Mouse (Mus musculus) midbrain, postnatal 0 days (tissue): ENCODE results near the gene Gatad1. TPM values are rescaled to one million over a fixed set of nuclear protein-coding genes. Genes with fewer than 3 reads are reported as not detected.

ENCODE experiments used
- ATAC-seq: fragments of 200-750 bp; cut with Nextera tagmentation; 2 replicates; pipeline ENCODE4 v1.8.0; 2017; ENCODE audit warnings: moderate number of reproducible peaks, mild to moderate bottlenecking, moderate TSS enrichment, moderate library complexity; ENCODE audit not compliant: low FRiP score
- DNase-seq: peaks from one replicate; pipeline ENCODE4 v3.0.0-alpha.2; 2015; ENCODE audit warnings: low spot score
- H3K27ac ChIP-seq: fragments of 300-500 bp; sonication (generic); 2 replicates; pipeline ENCODE4 v1.5.1; 2014; ENCODE audit warnings: low read depth, mild to moderate bottlenecking, low read length, mixed read lengths
- H3K27me3 ChIP-seq: fragments of 300-500 bp; sonication (generic); 2 replicates; pipeline ENCODE4 v1.6.1; 2014; ENCODE audit warnings: low read length, control low read depth, mixed read lengths; ENCODE audit not compliant: insufficient read depth
- H3K36me3 ChIP-seq: fragments of 300-500 bp; sonication (generic); 2 replicates; pipeline ENCODE4 v1.6.1; 2014; ENCODE audit warnings: low read length, control low read depth, mixed read lengths; ENCODE audit not compliant: insufficient read depth
- H3K4me1 ChIP-seq: fragments of 300-500 bp; sonication (generic); 2 replicates; pipeline ENCODE4 v1.6.1; 2014; ENCODE audit warnings: mild to moderate bottlenecking, control low read depth, antibody characterized with exemption, low read length, mixed read lengths; ENCODE audit not compliant: insufficient read depth
- H3K4me2 ChIP-seq: fragments of 300-500 bp; sonication (generic); 2 replicates; pipeline ENCODE4 v1.6.1; 2014; ENCODE audit warnings: low read depth, mild to moderate bottlenecking, low read length, mixed read lengths; ENCODE audit not compliant: poor library complexity, severe bottlenecking
- H3K4me3 ChIP-seq: fragments of 300-500 bp; sonication (generic); 2 replicates; pipeline ENCODE4 v1.5.1; 2014; ENCODE audit warnings: low read depth, mild to moderate bottlenecking, low read length, moderate library complexity
- H3K9ac ChIP-seq: fragments of 300-500 bp; sonication (generic); replicated peaks from 2 replicates; pipeline ENCODE4 v1.6.1; 2014; ENCODE audit warnings: mild to moderate bottlenecking, low read length, moderate library complexity, mixed read lengths; ENCODE audit not compliant: poor library complexity, severe bottlenecking
- H3K9me3 ChIP-seq: fragments of 300-500 bp; sonication (generic); 2 replicates; pipeline ENCODE4 v1.6.1; 2016; ENCODE audit warnings: low read length, control low read depth
- CTCF ChIP-seq: IDR thresholded peaks from 2 replicates; pipeline ENCODE4 v1.5.1; 2016; ENCODE audit warnings: antibody characterized with exemption, mild to moderate bottlenecking
- WGBS: fragments of 180-500 bp; shearing (Covaris S2); extraction: QIAGEN DNeasy Blood & Tissue Kit; methylation state at CpG from one replicate; pipeline ENCODE4 v1.1.7; 2014; 5-methylcytosine and 5-hydroxymethylcytosine counted together
- polyA plus RNA-seq: library from polyadenylated mRNA; unstranded; fragments of >200 nt; fragmentation: Nextera tagmentation; extraction: Ambion mirVana; gene quantifications from 2 replicates; pipeline ENCODE4 v1.2.1, GENCODE M21; 2015
- total RNA-seq: library from RNA; depleted of rRNA; stranded (reverse); fragments of >200 nt; gene quantifications from 2 replicates; pipeline ENCODE4 v1.2.3, GENCODE M21; 2014

Gatad1 gene
- total and polyA plus RNA-seq, 2 experiments from 2014 or later = 89.1 to 103 TPM

DNA sequence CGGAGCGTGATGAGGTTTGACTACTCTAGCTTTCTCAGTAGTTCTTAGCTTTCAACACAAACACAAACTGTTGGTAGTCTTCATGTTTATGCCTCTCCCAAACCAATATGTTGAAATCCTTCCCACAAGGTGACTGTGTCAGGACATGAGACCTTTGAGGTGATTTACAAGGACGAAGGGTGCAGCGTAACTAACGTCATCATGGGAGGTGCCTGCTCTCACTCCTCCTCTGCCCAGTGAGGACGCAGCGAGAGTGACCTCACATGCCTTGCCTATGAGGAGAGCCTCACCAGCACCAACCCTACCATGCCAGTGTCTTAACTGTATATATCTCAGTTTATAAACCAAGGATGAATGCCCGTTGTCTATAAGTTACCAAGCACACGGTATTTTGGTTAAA, 49.9 kb downstream of the Gatad1 start:
- no peak for DNase-seq
- Histone ChIP-seq H3K4me1 (no peaks in the 10 kb centered on the region), H3K36me3 (peaks cover 55% of the 10 kb centered on the region), H3K4me3 (no peak overlapping the region), H3K27ac (no peak overlapping the region), H3K9ac (no peak overlapping the region), H3K9me3 (no peaks in the 10 kb centered on the region), H3K4me2 (no peak overlapping the region), H3K27me3 (no peaks in the 10 kb centered on the region)
- no peak for TF ChIP-seq CTCF
- 95% methylated on average over 9 of the region's 9 CpGs for WGBS
- ATAC-seq = no peak

DNA sequence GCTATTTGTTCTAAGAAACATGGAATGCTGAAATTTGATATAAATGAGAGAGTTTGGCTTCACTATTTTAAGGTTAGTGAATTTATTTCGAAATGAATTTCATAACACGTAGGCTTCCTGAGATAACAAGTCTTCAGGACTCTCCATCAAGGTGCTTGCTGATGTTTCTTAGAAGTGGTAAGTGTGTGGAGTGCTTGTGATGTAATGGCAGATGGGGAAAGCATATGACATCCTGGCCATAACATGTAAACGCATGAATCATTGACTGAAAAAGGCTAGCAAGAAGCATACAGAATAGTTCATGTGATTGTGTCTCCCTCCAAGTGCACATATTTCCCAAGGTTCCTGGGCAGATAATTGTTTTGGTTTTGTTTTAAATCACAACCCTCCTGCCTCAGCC, 56.2 kb downstream of the Gatad1 start:
- Histone ChIP-seq H3K36me3 (peaks cover 19% of the 10 kb centered on the region), H3K27ac (no peak overlapping the region), H3K27me3 (no peaks in the 10 kb centered on the region), H3K4me1 (peaks cover 3% of the 10 kb centered on the region; the same call in 1 of the 2 replicates), H3K4me2 (no peak overlapping the region), H3K9me3 (no peaks in the 10 kb centered on the region), H3K4me3 (no peak overlapping the region), H3K9ac (no peak overlapping the region)
- DNase-seq (no peak), ATAC-seq (no peak)
- 92% methylated on average over 3 of the region's 3 CpGs for WGBS
- TF ChIP-seq CTCF = no peak

DNA sequence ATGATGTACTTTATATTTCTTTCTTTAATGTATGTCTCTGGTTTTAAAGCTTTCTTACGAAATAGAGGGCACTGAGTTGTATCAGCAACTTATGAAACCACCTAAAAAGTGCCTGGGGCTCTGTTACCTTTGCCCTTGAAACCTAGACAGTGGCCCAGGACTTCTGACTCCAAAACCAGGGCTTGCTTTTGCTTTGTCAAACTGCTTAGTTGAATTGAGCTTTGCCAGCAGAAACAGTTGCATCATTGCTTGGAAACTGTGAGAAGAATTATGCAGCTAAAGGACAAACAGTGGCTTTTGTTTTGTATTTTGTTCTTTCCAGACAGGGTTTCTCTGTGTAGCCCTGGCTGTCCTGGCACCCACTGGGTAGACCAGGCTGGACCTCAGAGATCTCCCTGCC, 56.7 kb downstream of the Gatad1 start:
- peaks cover 14% of the 10 kb centered on the region for H3K36me3 ChIP-seq
- no peak for ATAC-seq
- WGBS = 77% methylated on average over 1 of the region's 1 CpGs
- no peak overlapping the region for H3K4me3 ChIP-seq
- H3K27me3 ChIP-seq = no peaks in the 10 kb centered on the region
- H3K4me2 ChIP-seq = no peak overlapping the region
- no peaks in the 10 kb centered on the region for H3K9me3 ChIP-seq
- no peak for DNase-seq
- no peak overlapping the region for H3K27ac ChIP-seq
- TF ChIP-seq CTCF = no peak
- H3K9ac ChIP-seq = no peak overlapping the region
- peaks cover 3% of the 10 kb centered on the region; the same call in 1 of the 2 replicates for H3K4me1 ChIP-seq

DNA sequence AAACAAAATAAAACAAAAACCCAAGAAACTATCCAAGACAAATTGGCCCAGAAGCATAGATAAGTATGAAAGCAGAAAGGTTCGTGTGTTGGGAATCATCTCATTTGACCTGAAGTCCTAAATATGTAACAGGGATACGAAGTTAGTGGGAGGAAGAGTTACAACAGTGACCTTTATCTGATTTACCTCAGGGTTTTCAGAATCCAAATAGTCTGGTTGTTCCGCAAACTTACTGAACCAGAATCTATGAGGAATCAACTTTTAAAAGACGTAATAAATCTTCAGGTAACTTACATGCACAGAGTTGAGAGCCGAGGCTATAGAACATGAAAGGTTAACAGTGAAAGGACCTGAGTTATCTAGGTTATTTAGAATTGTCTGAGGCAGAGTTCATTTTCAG, 58.2 kb downstream of the Gatad1 start:
- H3K36me3 ChIP-seq = 0 out of 2 replicates have a peak, but pooled peaks cover under 1% of the 10 kb centered on the region
- peaks cover 7% of the 10 kb centered on the region; the same call in 1 of the 2 replicates for H3K4me1 ChIP-seq
- H3K27me3 ChIP-seq = no peaks in the 10 kb centered on the region
- WGBS = 95% methylated on average over 5 of the region's 5 CpGs
- no peak for TF ChIP-seq CTCF
- no peak for DNase-seq
- H3K4me3 ChIP-seq = no peak overlapping the region
- H3K4me2 ChIP-seq = no peak overlapping the region
- no peak overlapping the region for H3K27ac ChIP-seq
- no peak overlapping the region for H3K9ac ChIP-seq
- no peaks in the 10 kb centered on the region for H3K9me3 ChIP-seq
- no peak for ATAC-seq

DNA sequence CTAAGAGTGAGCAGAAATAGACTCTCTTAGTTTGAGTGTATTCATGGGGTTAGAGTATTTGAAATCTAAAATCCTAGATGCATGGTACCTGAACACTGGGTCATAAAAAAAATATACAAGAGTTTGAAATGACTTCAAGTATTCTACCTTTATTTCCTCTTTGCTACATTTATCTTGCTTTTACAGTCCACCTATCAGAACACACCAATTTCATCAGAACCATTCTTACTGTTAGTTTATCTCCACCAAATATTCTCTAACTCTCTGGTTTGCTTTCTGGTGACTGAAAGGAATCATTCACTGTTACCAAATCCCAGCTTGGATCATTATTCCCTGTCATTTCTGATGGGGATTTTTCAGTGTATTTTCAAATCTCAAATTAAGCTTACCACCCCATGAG, 59.8 kb downstream of the Gatad1 start:
- Histone ChIP-seq H3K4me3 (peak overlapping the region; percentile 72), H3K4me1 (peaks cover 7% of the 10 kb centered on the region; the same call in 1 of the 2 replicates), H3K4me2 (peak overlapping the region; percentile 72), H3K27ac (no peak overlapping the region), H3K9me3 (no peaks in the 10 kb centered on the region), H3K9ac (peak overlapping the region; percentile 77; the same call in 1 of the 2 replicates), H3K36me3 (0 out of 2 replicates have a peak, but pooled peaks cover 2% of the 10 kb centered on the region), H3K27me3 (no peaks in the 10 kb centered on the region)
- TF ChIP-seq CTCF = no peak
- DNase-seq (no peak), ATAC-seq (no peak)

DNA sequence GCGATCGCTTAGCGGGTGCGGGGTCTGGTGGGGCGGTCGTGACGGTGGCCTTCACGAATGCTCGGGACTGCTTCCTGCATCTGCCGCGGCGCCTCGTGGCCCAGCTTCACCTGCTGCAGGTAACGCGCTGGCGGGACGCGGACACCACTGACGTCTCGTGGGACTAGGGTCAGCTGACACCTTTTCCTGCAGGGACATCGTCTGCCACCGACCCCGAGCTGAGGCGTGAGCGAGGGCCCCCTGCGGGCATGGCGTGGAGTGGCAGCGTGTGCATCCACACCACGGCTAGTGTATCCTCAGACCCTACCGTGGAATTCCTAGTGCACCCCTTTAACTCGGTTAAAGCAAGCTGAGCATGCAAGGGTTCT, 60.6 kb downstream of the Gatad1 start, which contains the start of gene Rbm48:
Gene Rbm48, minus strand, starts transcription at position 187 of the 368 bp plus-strand sequence.
- H3K27me3 ChIP-seq = no peaks in the 10 kb centered on the region

More for the DNA sequence above, 60.6 kb downstream of the Gatad1 start, which contains the start of gene Rbm48:
- no peaks in the 10 kb centered on the region for H3K9me3 ChIP-seq
- peaks cover 7% of the 10 kb centered on the region; the same call in 1 of the 2 replicates for H3K4me1 ChIP-seq
- peak within 1 kb of the TSS; percentile 87 for H3K27ac ChIP-seq
- peak; percentile 74 for TF ChIP-seq CTCF
- under 1% methylated on average over 31 of the region's 31 CpGs for WGBS
- peak; percentile 91 for DNase-seq
- H3K4me2 ChIP-seq = peak within 1 kb of the TSS; percentile 72
- H3K36me3 ChIP-seq = peaks cover 7% of the 10 kb centered on the region
- H3K4me3 ChIP-seq = peak within 1 kb of the TSS; percentile 72
- H3K9ac ChIP-seq = peak within 1 kb of the TSS; percentile 77
- ATAC-seq = peak; percentile 91
